Mouse (Mus musculus) embryonic facial prominence, embryonic 14.5 days (tissue): ENCODE data around the gene Paqr3. TPM values are rescaled to one million over a fixed set of nuclear protein-coding genes. Genes with fewer than 3 reads are reported as not detected.

ENCODE experiments used
- ATAC-seq: fragments of 200-750 bp; cut with Nextera tagmentation; 2 replicates; pipeline ENCODE4 v1.8.0; 2017; ENCODE audit warnings: low read depth, moderate number of reproducible peaks, moderate TSS enrichment
- DNase-seq: peaks from one replicate; pipeline ENCODE4 v3.0.0-alpha.2; 2015; ENCODE audit warnings: low spot score
- H3K27ac ChIP-seq: fragments of 300-500 bp; sonication (generic); replicated peaks from 2 replicates; pipeline ENCODE4 v1.5.1; 2014; ENCODE audit warnings: low read depth, mild to moderate bottlenecking, low read length, moderate library complexity
- H3K27me3 ChIP-seq: fragments of 300-500 bp; sonication (generic); replicated peaks from 2 replicates; pipeline ENCODE4 v1.6.1; 2014; ENCODE audit warnings: low read length; ENCODE audit not compliant: control insufficient read depth, insufficient read depth
- H3K36me3 ChIP-seq: fragments of 300-500 bp; sonication (generic); 2 replicates; pipeline ENCODE4 v1.6.1; 2014; ENCODE audit warnings: low read length, mixed read lengths; ENCODE audit not compliant: control insufficient read depth, insufficient read depth
- H3K4me1 ChIP-seq: fragments of 300-500 bp; sonication (generic); 2 replicates; pipeline ENCODE4 v1.6.1; 2014; ENCODE audit warnings: antibody characterized with exemption, low read length; ENCODE audit not compliant: control insufficient read depth, insufficient read depth
- H3K4me2 ChIP-seq: fragments of 300-500 bp; sonication (generic); 2 replicates; pipeline ENCODE4 v1.6.1; 2014; ENCODE audit warnings: low read depth, mild to moderate bottlenecking, low read length, moderate library complexity, mixed read lengths
- H3K4me3 ChIP-seq: fragments of 300-500 bp; sonication (generic); 2 replicates; pipeline ENCODE4 v1.5.1; 2014; ENCODE audit warnings: low read depth, mild to moderate bottlenecking, low read length
- H3K9ac ChIP-seq: fragments of 300-500 bp; sonication (generic); 2 replicates; pipeline ENCODE4 v1.6.1; 2014; ENCODE audit warnings: low read depth, mild to moderate bottlenecking, low read length, moderate library complexity, mixed read lengths
- H3K9me3 ChIP-seq: fragments of 300-500 bp; sonication (generic); 2 replicates; pipeline ENCODE4 v1.6.1; 2016; ENCODE audit warnings: low read length; ENCODE audit not compliant: control insufficient read depth
- WGBS: fragments of 180-500 bp; shearing (Covaris S2); extraction: QIAGEN DNeasy Blood & Tissue Kit; methylation state at CpG from one replicate; pipeline ENCODE4 v1.1.7; 2014; 5-methylcytosine and 5-hydroxymethylcytosine counted together
- polyA plus RNA-seq: library from polyadenylated mRNA; unstranded; fragments of >200 nt; fragmentation: Nextera tagmentation; extraction: Ambion mirVana; gene quantifications from 2 replicates; pipeline ENCODE4 v1.2.1, GENCODE M21; 2014

The Paqr3 gene
- polyA plus RNA-seq, 1 experiment from 2014 or later = 3.5 TPM

GRCm38 (mm10) chr5:97077676-97078075, 33.7 kb downstream of the Paqr3 start:
- no peak for DNase-seq
- no peaks in the 10 kb centered on the region for H3K9me3 ChIP-seq
- no peaks in the 10 kb centered on the region for H3K4me1 ChIP-seq
- H3K27ac ChIP-seq = no peak overlapping the region
- H3K27me3 ChIP-seq = no peaks in the 10 kb centered on the region
- H3K4me3 ChIP-seq = no peak overlapping the region
- WGBS = 67% methylated on average over 7 of the region's 7 CpGs
- no peaks in the 10 kb centered on the region for H3K36me3 ChIP-seq
- H3K4me2 ChIP-seq = no peak overlapping the region
- H3K9ac ChIP-seq = no peak overlapping the region
- no peak for ATAC-seq

- WGBS = 92% methylated on average over 5 of the region's 5 CpGs
- no peak overlapping the region for H3K27ac ChIP-seq
These were observed 35.2 kb downstream of the Paqr3 start for GRCm38 (mm10) chr5:97076167-97076566.

GRCm38 (mm10) chr5:97075476-97076151, 35.8 kb downstream of the Paqr3 start:
- Histone ChIP-seq H3K27ac (no peak overlapping the region), H3K4me2 (no peak overlapping the region)
- 94% methylated on average over 11 of the region's 11 CpGs for WGBS

More at GRCm38 (mm10) chr5:97076167-97076566, 35.2 kb downstream of the Paqr3 start:
- DNase-seq (no peak), ATAC-seq (no peak)
- H3K9ac ChIP-seq = no peak overlapping the region
- H3K4me2 ChIP-seq = no peak overlapping the region
- H3K27me3 ChIP-seq = no peaks in the 10 kb centered on the region
- H3K9me3 ChIP-seq = no peaks in the 10 kb centered on the region
- no peaks in the 10 kb centered on the region for H3K4me1 ChIP-seq
- no peak overlapping the region for H3K4me3 ChIP-seq
- no peaks in the 10 kb centered on the region for H3K36me3 ChIP-seq

GRCm38 (mm10) chr5:97065746-97066145, 45.6 kb downstream of the Paqr3 start:
- Histone ChIP-seq H3K4me3 (no peak overlapping the region), H3K27ac (no peak overlapping the region), H3K9me3 (no peaks in the 10 kb centered on the region), H3K27me3 (no peaks in the 10 kb centered on the region), H3K4me2 (no peak overlapping the region), H3K4me1 (no peaks in the 10 kb centered on the region), H3K36me3 (peaks cover 44% of the 10 kb centered on the region), H3K9ac (no peak overlapping the region)
- no peak for DNase-seq
- no peak for ATAC-seq
- 86% methylated on average over 4 of the region's 4 CpGs for WGBS

More at GRCm38 (mm10) chr5:97075476-97076151, 35.8 kb downstream of the Paqr3 start:
- no peaks in the 10 kb centered on the region for H3K27me3 ChIP-seq
- ATAC-seq = no peak
- no peaks in the 10 kb centered on the region for H3K9me3 ChIP-seq
- H3K4me3 ChIP-seq = no peak overlapping the region
- no peaks in the 10 kb centered on the region for H3K36me3 ChIP-seq
- H3K4me1 ChIP-seq = no peaks in the 10 kb centered on the region
- DNase-seq = no peak
- no peak overlapping the region for H3K9ac ChIP-seq

- Histone ChIP-seq H3K4me1 (no peaks in the 10 kb centered on the region), H3K27me3 (no peaks in the 10 kb centered on the region), H3K9ac (no peak overlapping the region), H3K27ac (no peak overlapping the region), H3K4me3 (no peak overlapping the region), H3K4me2 (no peak overlapping the region), H3K9me3 (no peaks in the 10 kb centered on the region), H3K36me3 (peaks cover 61% of the 10 kb centered on the region)
- ATAC-seq (no peak), DNase-seq (no peak)
- 43% methylated on average over 1 of the region's 1 CpGs for WGBS
These were observed 49.4 kb downstream of the Paqr3 start for GRCm38 (mm10) chr5:97062041-97062440.

- 59% methylated on average over 3 of the region's 3 CpGs for WGBS
- DNase-seq (no peak), ATAC-seq (no peak)
- Histone ChIP-seq H3K36me3 (peaks cover 52% of the 10 kb centered on the region), H3K4me1 (no peaks in the 10 kb centered on the region), H3K4me2 (no peak overlapping the region), H3K4me3 (no peak overlapping the region), H3K9ac (no peak overlapping the region), H3K27me3 (no peaks in the 10 kb centered on the region), H3K27ac (no peak overlapping the region), H3K9me3 (no peaks in the 10 kb centered on the region)
These were observed 50.5 kb downstream of the Paqr3 start for GRCm38 (mm10) chr5:97060864-97061263.

GRCm38 (mm10) chr5:97056791-97057450, 54.5 kb downstream of the Paqr3 start:
- 86% methylated on average over 12 of the region's 12 CpGs for WGBS
- Histone ChIP-seq H3K27ac (no peak overlapping the region), H3K4me2 (no peak overlapping the region), H3K36me3 (peaks cover 30% of the 10 kb centered on the region), H3K9me3 (no peaks in the 10 kb centered on the region), H3K4me3 (no peak overlapping the region), H3K9ac (no peak overlapping the region), H3K4me1 (no peaks in the 10 kb centered on the region), H3K27me3 (no peaks in the 10 kb centered on the region)
- DNase-seq (no peak), ATAC-seq (no peak)

- H3K4me3 ChIP-seq = no peak overlapping the region
- no peak overlapping the region for H3K9ac ChIP-seq
- H3K9me3 ChIP-seq = no peaks in the 10 kb centered on the region
- DNase-seq (peak; percentile 5), ATAC-seq (no peak)
- no peaks in the 10 kb centered on the region for H3K4me1 ChIP-seq
- peaks cover 29% of the 10 kb centered on the region for H3K36me3 ChIP-seq
- 80% methylated on average over 3 of the region's 3 CpGs for WGBS
- no peaks in the 10 kb centered on the region for H3K27me3 ChIP-seq
- no peak overlapping the region for H3K4me2 ChIP-seq
- no peak overlapping the region for H3K27ac ChIP-seq
These were observed 55.0 kb downstream of the Paqr3 start for GRCm38 (mm10) chr5:97056359-97056758.
